30 mouse cellular contexts compared by ENCODE assay signal in genomic region chr12:118839398-118839797, GRCm38 (mm10). TPM values are rescaled to one million over a fixed set of nuclear protein-coding genes. Genes with fewer than 3 reads are reported as not detected.
DNase-seq lines count a peak whose midpoint lies in the region; ATAC-seq lines count a peak whose summit lies in the region.
"Had no signal": no experiment of that assay in that cellular context is flagged by ENCODE, and none has a peak within 500 bp of the region (broad histone marks: within the 10 kb centered on the region; RNA-seq: fewer than 3 reads in every experiment).

No protein-coding gene starts in this region.

- H3K9ac ChIP-seq in forebrain, embryonic 11.5 days (ENCODE audit: low read length): no peak overlapping the region
- H3K9ac ChIP-seq in forebrain, embryonic 16.5 days (replicated peaks; ENCODE audit: low read depth, low read length): no peak overlapping the region
- H3K9ac ChIP-seq in midbrain, embryonic 11.5 days (ENCODE audit: low read length): no peak overlapping the region
- no peak overlapping the region for H3K9ac ChIP-seq in midbrain, embryonic 15.5 days
- H3K9ac ChIP-seq: embryonic facial prominence, embryonic 13.5 days; forebrain, embryonic 15.5 days; hindbrain, embryonic 13.5 days had no signal

- peaks cover 38% of the 10 kb centered on the region for H3K27me3 ChIP-seq in forebrain, embryonic 11.5 days (ENCODE audit: control insufficient read depth, insufficient read depth, low read length)
- peaks cover 28% of the 10 kb centered on the region for H3K27me3 ChIP-seq in forebrain, embryonic 16.5 days (replicated peaks; ENCODE audit: control insufficient read depth, insufficient read depth, low read length)
- peaks cover 73% of the 10 kb centered on the region for H3K27me3 ChIP-seq in midbrain, embryonic 11.5 days (ENCODE audit: control insufficient read depth, insufficient read depth, low read length)
- peaks cover 63% of the 10 kb centered on the region for H3K27me3 ChIP-seq in midbrain, embryonic 15.5 days (replicated peaks)

- 9% methylated on average over 5 of the region's 5 CpGs for WGBS in forebrain, embryonic 11.5 days
- WGBS in forebrain, embryonic 16.5 days: 21% methylated on average over 5 of the region's 5 CpGs
- 7% methylated on average over 5 of the region's 5 CpGs for WGBS in midbrain, embryonic 11.5 days
- WGBS in midbrain, embryonic 15.5 days: 23% methylated on average over 5 of the region's 5 CpGs

- H3K4me2 ChIP-seq in forebrain, embryonic 11.5 days (ENCODE audit: low read depth, low read length, severe bottlenecking): 0 out of 2 replicates have a peak overlapping the region, but pooled peaks have one; percentile 11
- H3K4me2 ChIP-seq in forebrain, embryonic 16.5 days (ENCODE audit: low read length): no peak overlapping the region
- H3K4me2 ChIP-seq in midbrain, embryonic 11.5 days: no peak overlapping the region
- H3K4me2 ChIP-seq in midbrain, embryonic 15.5 days: no peak overlapping the region
- H3K4me2 ChIP-seq: embryonic facial prominence, embryonic 13.5 days; heart, embryonic 11.5 days; hindbrain, embryonic 13.5 days had no signal

- no peak for ATAC-seq in forebrain, embryonic 11.5 days (replicated peaks; ENCODE audit: low FRiP score)
- no peak for ATAC-seq in forebrain, embryonic 16.5 days
- no peak for ATAC-seq in midbrain, embryonic 11.5 days (ENCODE audit: low FRiP score)
- no peak for ATAC-seq in midbrain, embryonic 15.5 days (replicated peaks)
- ATAC-seq: CD4-positive, CD25-positive, alpha-beta regulatory T cell, adult 4 months; forebrain, embryonic 15.5 days; hindbrain, postnatal 0 days; inflammation-experienced regulatory T-cells, adult 6 months; intestine, embryonic 16.5 days had no signal

- H3K4me1 ChIP-seq in forebrain, embryonic 11.5 days (replicated peaks; ENCODE audit: control insufficient read depth, insufficient read depth, low read length): peaks cover 26% of the 10 kb centered on the region
- peaks cover 32% of the 10 kb centered on the region for H3K4me1 ChIP-seq in forebrain, embryonic 16.5 days (replicated peaks; ENCODE audit: control insufficient read depth, insufficient read depth, low read length)
- peaks cover 24% of the 10 kb centered on the region for H3K4me1 ChIP-seq in midbrain, embryonic 11.5 days (ENCODE audit: control insufficient read depth, insufficient read depth, low read length)
- peaks cover 17% of the 10 kb centered on the region; the same call in 1 of the 2 replicates for H3K4me1 ChIP-seq in midbrain, embryonic 15.5 days

- no peak for DNase-seq in forebrain, embryonic 11.5 days (ENCODE audit: low spot score)
- DNase-seq in midbrain, embryonic 11.5 days (ENCODE audit: low spot score, missing footprints): peak; percentile 91
- peak; percentile 37 for DNase-seq in embryo, embryonic 9.5 days (ENCODE audit: extremely low spot score)
- no peak for DNase-seq in adrenal gland, postnatal 14 days
- DNase-seq: adrenal gland, adult 2 months; adrenal gland, postnatal 25 days; cerebellum, adult 18-20 months; cerebellum, adult 9-10 months; gastrocnemius, adult 2 months; gastrocnemius, postnatal 14 days; heart, adult 11 months; kidney, adult 18-20 months had no signal

- H3K36me3 ChIP-seq in forebrain, embryonic 11.5 days (ENCODE audit: control insufficient read depth, insufficient read depth, low read length): no peaks in the 10 kb centered on the region
- no peaks in the 10 kb centered on the region for H3K36me3 ChIP-seq in forebrain, embryonic 16.5 days (ENCODE audit: control insufficient read depth, insufficient read depth)
- H3K36me3 ChIP-seq in midbrain, embryonic 11.5 days (ENCODE audit: control insufficient read depth, insufficient read depth, low read length): no peaks in the 10 kb centered on the region
- no peaks in the 10 kb centered on the region for H3K36me3 ChIP-seq in midbrain, embryonic 15.5 days (replicated peaks)
- H3K36me3 ChIP-seq: embryonic facial prominence, embryonic 13.5 days; forebrain, embryonic 15.5 days; hindbrain, embryonic 13.5 days had no signal

- H3K9me3 ChIP-seq in forebrain, embryonic 11.5 days (ENCODE audit: control insufficient read depth, low read length): no peaks in the 10 kb centered on the region
- no peaks in the 10 kb centered on the region for H3K9me3 ChIP-seq in forebrain, embryonic 16.5 days (ENCODE audit: control insufficient read depth, low read length)
- no peaks in the 10 kb centered on the region for H3K9me3 ChIP-seq in midbrain, embryonic 11.5 days (ENCODE audit: control insufficient read depth, low read length)
- no peaks in the 10 kb centered on the region for H3K9me3 ChIP-seq in midbrain, embryonic 15.5 days
- H3K9me3 ChIP-seq: embryonic facial prominence, embryonic 13.5 days; forebrain, embryonic 15.5 days; hindbrain, embryonic 13.5 days had no signal

- no peak overlapping the region for H3K4me3 ChIP-seq in forebrain, embryonic 11.5 days (ENCODE audit: low read depth, low read length)
- H3K4me3 ChIP-seq in forebrain, embryonic 16.5 days (replicated peaks; ENCODE audit: low read length): no peak overlapping the region
- no peak overlapping the region for H3K4me3 ChIP-seq in midbrain, embryonic 11.5 days (ENCODE audit: low read depth, low read length)
- H3K4me3 ChIP-seq in midbrain, embryonic 15.5 days: no peak overlapping the region
- H3K4me3 ChIP-seq: embryonic facial prominence, embryonic 13.5 days; erythroblast, embryonic 14.5 days; forebrain, embryonic 15.5 days; gastrocnemius, adult 2 months; hindbrain, embryonic 13.5 days had no signal

- H3K27ac ChIP-seq in forebrain, embryonic 11.5 days (ENCODE audit: low read depth, low read length): no peak overlapping the region
- no peak overlapping the region for H3K27ac ChIP-seq in forebrain, embryonic 16.5 days (ENCODE audit: low read length)
- no peak overlapping the region for H3K27ac ChIP-seq in midbrain, embryonic 11.5 days (ENCODE audit: low read depth, low read length)
- no peak overlapping the region for H3K27ac ChIP-seq in midbrain, embryonic 15.5 days
- H3K27ac ChIP-seq: embryonic facial prominence, embryonic 13.5 days; forebrain, embryonic 15.5 days; gastrocnemius, adult 2 months; hindbrain, embryonic 13.5 days; hindbrain, postnatal 0 days had no signal

RNA-seq across cellular contexts. Expression of gene Sp8, which starts 6.7 kb away (rescaled TPM):
- polyA plus RNA-seq in forebrain, embryonic 11.5 days (2014; fragmentation: Nextera tagmentation; extraction: Ambion mirVana): 21.5 and 24.0 TPM in 2 replicates
- 11.8 and 12.0 TPM in 2 replicates for polyA plus RNA-seq in forebrain, embryonic 16.5 days (2015; fragmentation: Nextera tagmentation; extraction: Ambion mirVana)
- 8.7 and 9.3 TPM in 2 replicates for polyA plus RNA-seq in midbrain, embryonic 11.5 days (2014; fragmentation: Nextera tagmentation; extraction: Ambion mirVana)
- polyA plus RNA-seq in midbrain, embryonic 15.5 days (2015; fragmentation: Nextera tagmentation; extraction: Ambion mirVana): 2.8 and 3.5 TPM in 2 replicates
- total RNA-seq in adrenal gland, postnatal 14 days (2021): not detected in 2 replicates
- total RNA-seq: adrenal gland, adult 2 months; adrenal gland, postnatal 25 days; gastrocnemius, adult 2 months; gastrocnemius, postnatal 14 days; gastrocnemius, postnatal 4 days; heart, adult 8-10 months; heart, postnatal 25 days; hematopoietic stem cell, adult 5-6 weeks; MEL had no signal
- polyA plus RNA-seq: adrenal gland, adult 2 months; CD4-positive, CD25-positive, alpha-beta regulatory T cell, adult 4 months; erythroblast, embryonic 14.5 days; heart, embryonic 14.5 days; heart, postnatal 0 days; inflammation-experienced regulatory T-cells, adult 6 months; intestine, embryonic 16.5 days had no signal

Comparison
In these comparisons a context has a peak if more than half of its experiments do, and no peak if none do; other contexts are left out.
1. DNase-seq: peak in midbrain, embryonic 11.5 days (single experiment) and embryo, embryonic 9.5 days (single experiment); none in forebrain, embryonic 11.5 days (single experiment) and adrenal gland, postnatal 14 days (single experiment).